ENCODE assay signal across 9 mouse cellular contexts in genomic region chr12:8357449-8357848, GRCm38 (mm10). TPM values are rescaled to one million over a fixed set of nuclear protein-coding genes. Genes with fewer than 3 reads are reported as not detected.
DNase-seq lines count a peak whose midpoint lies in the region; ATAC-seq lines count a peak whose summit lies in the region.
"Had no signal": no experiment of that assay in that cellular context is flagged by ENCODE, and none has a peak within 500 bp of the region (broad histone marks: within the 10 kb centered on the region; RNA-seq: fewer than 3 reads in every experiment).

No protein-coding gene starts in this region.

- 59% methylated on average over 5 of the region's 5 CpGs for WGBS in hindbrain, embryonic 13.5 days
- 67% methylated on average over 5 of the region's 5 CpGs for WGBS in hindbrain, embryonic 10.5 days
- WGBS in midbrain, embryonic 13.5 days = 65% methylated on average over 5 of the region's 5 CpGs

- no peak overlapping the region for H3K9ac ChIP-seq in hindbrain, embryonic 13.5 days
- no peak overlapping the region for H3K9ac ChIP-seq in midbrain, embryonic 13.5 days (replicated peaks)

- peaks cover 7% of the 10 kb centered on the region for H3K4me1 ChIP-seq in hindbrain, embryonic 13.5 days (replicated peaks)
- H3K4me1 ChIP-seq in hindbrain, embryonic 10.5 days (replicated peaks) = peaks cover 7% of the 10 kb centered on the region; the same call in 1 of the 2 replicates
- no peaks in the 10 kb centered on the region for H3K4me1 ChIP-seq in midbrain, embryonic 13.5 days (replicated peaks)

- no peak for DNase-seq in hindbrain, embryonic 10.5 days (ENCODE audit: low spot score)
- DNase-seq in cerebellum, postnatal 25 days = peak; percentile 39 to 44
- peak; percentile 90 for DNase-seq in gonadal fat pad, adult 2 months (ENCODE audit: low read depth)
- peak; percentile 79 for DNase-seq in kidney, adult 11 months
- DNase-seq in left cerebral cortex, postnatal 36 days (ENCODE audit: low spot score in 2 of 2) = peak; percentile 84
- DNase-seq in thymus, postnatal 0 days (ENCODE audit: low spot score) = peak; percentile 66

- H3K36me3 ChIP-seq in hindbrain, embryonic 13.5 days = no peaks in the 10 kb centered on the region
- no peaks in the 10 kb centered on the region for H3K36me3 ChIP-seq in hindbrain, embryonic 10.5 days
- no peaks in the 10 kb centered on the region for H3K36me3 ChIP-seq in midbrain, embryonic 13.5 days

- 0 out of 2 replicates have a peak, but pooled peaks cover 3% of the 10 kb centered on the region for H3K27me3 ChIP-seq in hindbrain, embryonic 13.5 days
- H3K27me3 ChIP-seq in hindbrain, embryonic 10.5 days (ENCODE audit: insufficient read depth, poor library complexity, severe bottlenecking) = peaks cover 6% of the 10 kb centered on the region
- H3K27me3 ChIP-seq in midbrain, embryonic 13.5 days = no peaks in the 10 kb centered on the region
- H3K27me3 ChIP-seq: megakaryocyte, embryonic 14.5 days had no signal

- H3K27ac ChIP-seq in hindbrain, embryonic 13.5 days = peak overlapping the region; percentile 44; the same call in 1 of the 2 replicates
- H3K27ac ChIP-seq in hindbrain, embryonic 10.5 days = no peak overlapping the region
- H3K27ac ChIP-seq in midbrain, embryonic 13.5 days = 0 out of 2 replicates have a peak overlapping the region, but pooled peaks have one; percentile 16

- ATAC-seq in hindbrain, embryonic 13.5 days (ENCODE audit: low FRiP score) = peak; percentile 61
- 0 out of 2 replicates have a peak, but pooled peaks have one; percentile 27 for ATAC-seq in midbrain, embryonic 13.5 days

- no peak overlapping the region for H3K4me3 ChIP-seq in hindbrain, embryonic 13.5 days
- H3K4me3 ChIP-seq in hindbrain, embryonic 10.5 days = no peak overlapping the region
- no peak overlapping the region for H3K4me3 ChIP-seq in midbrain, embryonic 13.5 days (replicated peaks)
- H3K4me3 ChIP-seq: megakaryocyte, embryonic 14.5 days had no signal

- no peak overlapping the region for H3K4me2 ChIP-seq in hindbrain, embryonic 13.5 days
- H3K4me2 ChIP-seq in midbrain, embryonic 13.5 days (replicated peaks) = no peak overlapping the region

- H3K9me3 ChIP-seq in hindbrain, embryonic 13.5 days = peaks cover 9% of the 10 kb centered on the region; the same call in 1 of the 2 replicates
- H3K9me3 ChIP-seq in hindbrain, embryonic 10.5 days = peaks cover 3% of the 10 kb centered on the region; the same call in 1 of the 2 replicates
- no peaks in the 10 kb centered on the region for H3K9me3 ChIP-seq in midbrain, embryonic 13.5 days

- intact Hi-C loops in left cerebral cortex, postnatal 36 days (cut with DNase I) = no loop called here

RNA-seq across cellular contexts. Expression of gene Hs1bp3, which starts 44.2 kb away (rescaled TPM):
- polyA plus RNA-seq in hindbrain, embryonic 13.5 days (2015; fragmentation: Nextera tagmentation; extraction: Ambion mirVana) = 9.5 and 10.1 TPM in 2 replicates
- 14.2 and 16.7 TPM in 2 replicates for polyA plus RNA-seq in hindbrain, embryonic 10.5 days (2016; fragmentation: Nextera tagmentation; extraction: Ambion mirVana)
- polyA plus RNA-seq in gonadal fat pad, adult 2 months (2012; rRNA removed) = 25.9 and 27.7 TPM in 2 replicates
- 10 to 100 TPM in 1 of 2 experiments, 1 to 10 TPM in 1; 8.7 to 14.1 TPM for total RNA-seq in left cerebral cortex, postnatal 36 days (2021)
- polyA plus RNA-seq in midbrain, embryonic 13.5 days (2015; fragmentation: Nextera tagmentation; extraction: Ambion mirVana) = 7.7 and 9.0 TPM in 2 replicates
- polyA plus RNA-seq in thymus, postnatal 0 days (2015; fragmentation: Nextera tagmentation; extraction: Ambion mirVana) = 4.8 and 6.2 TPM in 2 replicates

RNA-seq across cellular contexts. Expression of gene Gdf7, which starts 55.7 kb away (rescaled TPM):
- 0.40 and 0.88 TPM in 2 replicates for polyA plus RNA-seq in hindbrain, embryonic 13.5 days (2015; fragmentation: Nextera tagmentation; extraction: Ambion mirVana)
- 0.81 and 1.9 TPM in 2 replicates for polyA plus RNA-seq in hindbrain, embryonic 10.5 days (2016; fragmentation: Nextera tagmentation; extraction: Ambion mirVana)
- 0.38 and 0.49 TPM in 2 replicates for polyA plus RNA-seq in gonadal fat pad, adult 2 months (2012; rRNA removed)
- under 1 TPM; 0.48 to 0.67 TPM for total RNA-seq in left cerebral cortex, postnatal 36 days (2021)
- 0.43 and 0.58 TPM in 2 replicates for polyA plus RNA-seq in midbrain, embryonic 13.5 days (2015; fragmentation: Nextera tagmentation; extraction: Ambion mirVana)
- 0.09 TPM in 1 of 2 replicates, not detected in the other for polyA plus RNA-seq in thymus, postnatal 0 days (2015; fragmentation: Nextera tagmentation; extraction: Ambion mirVana)
